Mouse (Mus musculus): Measurements from ENCODE around the gene Abcc4. TPM values are rescaled to one million over a fixed set of nuclear protein-coding genes. Genes with fewer than 3 reads are reported as not detected.

The Abcc4 gene
- polyA plus RNA-seq, 1 experiment = 7.7 TPM

DNA sequence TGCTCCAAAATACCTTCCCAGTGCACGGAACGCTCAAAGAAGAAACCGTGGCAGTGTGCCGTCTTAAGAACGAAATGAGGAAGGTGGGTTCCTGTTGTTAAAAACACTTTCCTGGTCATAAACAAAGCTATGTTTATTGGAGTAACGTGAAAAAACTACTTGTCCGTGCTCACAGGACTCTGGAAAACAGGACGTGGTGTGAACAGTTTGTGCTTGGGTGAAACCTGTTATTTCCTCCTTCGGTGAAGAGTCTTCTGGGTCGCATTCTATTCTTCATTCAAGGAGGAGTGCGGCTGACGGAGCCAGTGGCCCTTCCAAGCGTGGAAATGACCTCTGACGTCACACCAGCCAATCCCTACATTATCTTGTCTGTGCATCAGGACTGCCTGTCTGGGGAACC is 198.2 kb downstream of the Abcc4 start:
- Histone ChIP-seq H3K4me3 (replicated peaks; ENCODE audit: control insufficient read depth, low read depth, low read length) (no peak overlapping the region), H3K4me1 (ENCODE audit: control insufficient read depth, insufficient read depth, low read length) (no peaks in the 10 kb centered on the region), H3K27ac (ENCODE audit: control insufficient read depth, insufficient read depth, low read depth, low read length, poor library complexity) (no peak overlapping the region)
- TF ChIP-seq CTCF (IDR thresholded peaks at IDR 0.05; ENCODE audit: control insufficient read depth, insufficient read depth, low read length) (no peak), POLR2A (IDR thresholded peaks at IDR 0.05; ENCODE audit: borderline replicate concordance, control insufficient read depth, low read depth, low read length) (no peak)
- WGBS = 86% methylated on average over 14 of the region's 14 CpGs

DNA sequence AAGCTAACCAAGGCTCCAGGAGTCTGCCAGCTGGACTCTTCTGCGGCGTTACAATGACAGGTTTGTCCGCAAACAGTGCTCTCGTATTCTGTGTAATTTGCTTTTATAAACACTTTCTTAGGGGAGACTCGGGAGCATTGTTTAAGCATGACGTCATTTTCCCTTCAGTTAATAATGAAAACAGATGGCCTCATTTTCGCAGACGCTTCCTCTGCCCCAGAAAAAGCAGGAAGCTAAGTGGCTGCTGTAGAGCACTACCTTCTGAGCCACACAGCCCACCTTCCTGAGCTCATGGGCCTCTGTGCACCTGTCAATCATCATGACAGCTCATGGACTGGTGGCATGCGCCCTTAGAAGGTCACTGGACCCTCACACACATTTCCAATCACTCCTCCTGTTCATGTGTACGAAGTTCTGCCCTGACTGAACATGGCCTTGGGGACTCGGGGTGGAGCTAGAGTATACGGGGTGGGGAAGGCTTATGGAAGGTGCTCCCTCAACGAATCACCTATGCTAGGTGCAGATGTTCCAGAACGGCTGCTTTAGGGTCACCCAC is 199.3 kb downstream of the Abcc4 start:
- no peak overlapping the region for H3K4me3 ChIP-seq (replicated peaks; ENCODE audit: control insufficient read depth, low read depth, low read length)
- H3K27ac ChIP-seq (ENCODE audit: control insufficient read depth, insufficient read depth, low read depth, low read length, poor library complexity) = no peak overlapping the region
- H3K4me1 ChIP-seq (ENCODE audit: control insufficient read depth, insufficient read depth, low read length) = no peaks in the 10 kb centered on the region
- WGBS = 78% methylated on average over 14 of the region's 14 CpGs
- TF ChIP-seq CTCF (IDR thresholded peaks at IDR 0.05; ENCODE audit: control insufficient read depth, insufficient read depth, low read length) = no peak
- no peak for TF ChIP-seq POLR2A (IDR thresholded peaks at IDR 0.05; ENCODE audit: borderline replicate concordance, control insufficient read depth, low read depth, low read length)

DNA sequence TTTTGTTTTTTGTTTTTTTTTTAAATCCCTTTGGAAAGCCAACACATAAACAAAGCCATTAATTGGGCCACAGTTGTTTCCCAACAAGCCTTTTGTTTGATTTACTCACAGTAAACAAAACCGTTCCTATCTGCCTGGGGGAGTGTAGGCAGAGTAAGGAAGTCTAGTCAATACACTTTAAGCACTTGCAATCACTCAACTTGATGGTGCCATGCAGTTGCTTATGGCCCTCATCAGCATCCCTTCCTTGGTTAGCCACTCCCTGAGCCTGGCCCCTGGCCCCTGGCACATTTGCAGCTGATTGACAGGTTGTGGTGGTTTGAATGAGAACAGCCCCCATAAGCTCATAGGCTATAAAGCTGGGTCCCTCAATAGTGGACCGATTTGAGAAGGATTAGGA is 209.3 kb downstream of the Abcc4 start:
- Histone ChIP-seq H3K4me3 (replicated peaks; ENCODE audit: control insufficient read depth, low read depth, low read length) (no peak overlapping the region), H3K27ac (ENCODE audit: control insufficient read depth, insufficient read depth, low read depth, low read length, poor library complexity) (no peak overlapping the region), H3K4me1 (ENCODE audit: control insufficient read depth, insufficient read depth, low read length) (no peaks in the 10 kb centered on the region)
- WGBS = 87% methylated on average over 2 of the region's 2 CpGs
- no peak for TF ChIP-seq POLR2A (IDR thresholded peaks at IDR 0.05; ENCODE audit: borderline replicate concordance, control insufficient read depth, low read depth, low read length)
- TF ChIP-seq CTCF (IDR thresholded peaks at IDR 0.05; ENCODE audit: control insufficient read depth, insufficient read depth, low read length) = no peak

DNA sequence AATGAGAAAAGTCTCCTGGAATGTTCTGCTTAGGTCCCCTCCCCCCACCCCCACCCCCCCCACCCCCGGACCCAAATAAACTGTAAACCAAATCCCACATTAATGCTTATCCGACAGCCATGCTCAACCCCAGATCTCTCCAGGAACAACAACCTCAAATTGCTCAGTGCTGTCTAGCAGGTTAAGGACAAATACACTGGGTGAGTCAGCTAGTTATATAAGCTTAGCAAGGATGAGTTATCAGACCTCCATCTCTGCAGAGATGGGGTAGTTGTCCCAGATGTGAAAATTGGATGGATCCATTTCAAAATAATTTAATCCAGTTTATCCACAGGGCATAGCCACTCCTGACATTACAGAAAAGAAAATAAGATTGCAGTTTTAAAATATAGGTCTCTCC is 210.6 kb downstream of the Abcc4 start:
- WGBS = 86% methylated on average over 2 of the region's 2 CpGs
- H3K4me1 ChIP-seq (ENCODE audit: control insufficient read depth, insufficient read depth, low read length) = no peaks in the 10 kb centered on the region
- H3K27ac ChIP-seq (ENCODE audit: control insufficient read depth, insufficient read depth, low read depth, low read length, poor library complexity) = no peak overlapping the region
- TF ChIP-seq POLR2A (IDR thresholded peaks at IDR 0.05; ENCODE audit: borderline replicate concordance, control insufficient read depth, low read depth, low read length) (no peak), CTCF (IDR thresholded peaks at IDR 0.05; ENCODE audit: control insufficient read depth, insufficient read depth, low read length) (no peak)
- no peak overlapping the region for H3K4me3 ChIP-seq (replicated peaks; ENCODE audit: control insufficient read depth, low read depth, low read length)

DNA sequence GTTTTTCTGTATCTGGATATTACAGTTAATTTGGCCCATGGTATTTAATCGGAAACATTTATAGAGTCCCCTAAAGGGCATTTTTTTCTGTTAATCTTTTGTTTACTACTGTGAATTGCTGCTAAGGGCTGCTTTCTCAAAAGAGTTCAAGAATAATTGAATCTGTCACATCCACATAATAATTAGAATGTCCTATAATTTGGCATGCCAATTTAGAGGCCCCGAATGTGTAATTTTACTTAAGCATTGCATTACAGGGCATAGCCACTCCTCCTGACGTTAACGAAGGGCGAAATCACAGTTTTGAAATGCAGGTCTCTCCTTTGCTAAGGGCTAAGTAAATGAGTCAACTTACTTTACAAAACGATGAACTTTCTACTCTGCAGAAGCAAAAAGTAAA is 214.3 kb downstream of the Abcc4 start:
- 92% methylated on average over 6 of the region's 6 CpGs for WGBS
- TF ChIP-seq CTCF (IDR thresholded peaks at IDR 0.05; ENCODE audit: control insufficient read depth, insufficient read depth, low read length) (no peak), POLR2A (IDR thresholded peaks at IDR 0.05; ENCODE audit: borderline replicate concordance, control insufficient read depth, low read depth, low read length) (no peak)
- no peak overlapping the region for H3K4me3 ChIP-seq (replicated peaks; ENCODE audit: control insufficient read depth, low read depth, low read length)
- no peaks in the 10 kb centered on the region for H3K4me1 ChIP-seq (ENCODE audit: control insufficient read depth, insufficient read depth, low read length)
- no peak overlapping the region for H3K27ac ChIP-seq (ENCODE audit: control insufficient read depth, insufficient read depth, low read depth, low read length, poor library complexity)

DNA sequence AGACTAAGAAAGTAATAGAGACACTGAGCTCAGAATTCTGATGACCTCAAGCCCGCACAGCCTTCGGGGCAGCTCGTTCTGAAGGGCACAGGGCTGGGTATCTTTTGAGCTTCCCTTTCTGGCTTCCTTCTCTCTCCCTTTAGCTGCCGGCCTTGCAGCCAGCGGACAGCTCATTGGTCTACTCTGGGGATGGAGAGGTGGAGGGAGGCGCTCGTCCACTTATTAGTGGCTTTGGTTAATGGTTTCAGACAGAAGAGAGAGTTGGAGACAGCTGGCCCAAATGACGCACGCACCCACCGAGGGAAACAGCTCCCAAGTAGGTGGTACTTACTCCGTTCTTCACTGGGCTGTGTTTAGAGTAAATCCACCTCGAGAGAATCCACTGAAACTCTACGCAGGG is 214.7 kb downstream of the Abcc4 start:
- 75% methylated on average over 13 of the region's 13 CpGs for WGBS
- Histone ChIP-seq H3K4me1 (ENCODE audit: control insufficient read depth, insufficient read depth, low read length) (no peaks in the 10 kb centered on the region), H3K27ac (ENCODE audit: control insufficient read depth, insufficient read depth, low read depth, low read length, poor library complexity) (no peak overlapping the region), H3K4me3 (replicated peaks; ENCODE audit: control insufficient read depth, low read depth, low read length) (no peak overlapping the region)
- TF ChIP-seq POLR2A (IDR thresholded peaks at IDR 0.05; ENCODE audit: borderline replicate concordance, control insufficient read depth, low read depth, low read length) (no peak), CTCF (IDR thresholded peaks at IDR 0.05; ENCODE audit: control insufficient read depth, insufficient read depth, low read length) (no peak)

DNA sequence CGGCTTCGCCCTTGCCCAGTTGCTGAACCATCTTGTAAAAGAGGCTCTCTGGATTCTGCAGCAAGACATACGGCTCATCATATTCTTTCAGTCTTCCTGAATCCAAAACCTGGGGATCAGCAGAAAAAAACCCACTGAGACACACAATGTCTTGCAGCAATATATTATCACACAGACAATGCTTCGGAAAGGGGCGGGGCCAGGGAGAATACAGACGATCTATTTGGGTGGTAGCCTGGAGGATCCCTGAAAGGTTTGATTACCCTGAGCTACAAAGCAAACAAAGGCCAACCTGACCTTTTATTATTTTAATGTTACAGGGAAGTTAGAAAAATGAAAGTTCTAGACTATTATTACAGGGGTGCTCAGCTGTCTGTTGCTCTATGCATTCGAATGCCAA is 215.5 kb downstream of the Abcc4 start:
- H3K4me1 ChIP-seq (ENCODE audit: control insufficient read depth, insufficient read depth, low read length) = no peaks in the 10 kb centered on the region
- 88% methylated on average over 7 of the region's 7 CpGs for WGBS
- TF ChIP-seq POLR2A (IDR thresholded peaks at IDR 0.05; ENCODE audit: borderline replicate concordance, control insufficient read depth, low read depth, low read length) (no peak), CTCF (IDR thresholded peaks at IDR 0.05; ENCODE audit: control insufficient read depth, insufficient read depth, low read length) (no peak)

DNA sequence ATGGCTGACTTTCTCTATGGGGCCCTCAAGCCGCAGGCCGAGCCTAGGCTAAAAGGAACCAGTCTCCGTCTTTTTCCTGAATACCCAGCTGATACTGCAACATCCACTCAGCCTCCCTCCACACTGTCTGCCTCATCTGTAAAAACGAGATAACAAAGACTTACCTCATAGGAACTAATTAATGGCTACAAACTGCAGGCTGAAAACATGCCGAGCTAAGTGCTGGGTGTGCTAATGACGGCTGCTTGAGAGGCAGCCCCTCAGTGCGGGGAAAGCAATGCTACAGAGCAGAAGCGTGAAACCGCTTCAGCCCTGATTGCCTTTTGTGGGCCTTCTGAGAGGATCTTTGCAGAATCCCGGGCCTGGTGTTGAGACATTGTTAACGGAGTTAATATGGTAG is 219.7 kb downstream of the Abcc4 start:
- 92% methylated on average over 11 of the region's 11 CpGs for WGBS
- TF ChIP-seq CTCF (IDR thresholded peaks at IDR 0.05; ENCODE audit: control insufficient read depth, insufficient read depth, low read length) = no peak
- Histone ChIP-seq H3K4me1 (ENCODE audit: control insufficient read depth, insufficient read depth, low read length) (no peaks in the 10 kb centered on the region), H3K27ac (ENCODE audit: control insufficient read depth, insufficient read depth, low read depth, low read length, poor library complexity) (no peak overlapping the region), H3K4me3 (replicated peaks; ENCODE audit: control insufficient read depth, low read depth, low read length) (no peak overlapping the region)

More for the DNA sequence above, 215.5 kb downstream of the Abcc4 start:
- Histone ChIP-seq H3K27ac (ENCODE audit: control insufficient read depth, insufficient read depth, low read depth, low read length, poor library complexity) (no peak overlapping the region), H3K4me3 (replicated peaks; ENCODE audit: control insufficient read depth, low read depth, low read length) (no peak overlapping the region)

DNA sequence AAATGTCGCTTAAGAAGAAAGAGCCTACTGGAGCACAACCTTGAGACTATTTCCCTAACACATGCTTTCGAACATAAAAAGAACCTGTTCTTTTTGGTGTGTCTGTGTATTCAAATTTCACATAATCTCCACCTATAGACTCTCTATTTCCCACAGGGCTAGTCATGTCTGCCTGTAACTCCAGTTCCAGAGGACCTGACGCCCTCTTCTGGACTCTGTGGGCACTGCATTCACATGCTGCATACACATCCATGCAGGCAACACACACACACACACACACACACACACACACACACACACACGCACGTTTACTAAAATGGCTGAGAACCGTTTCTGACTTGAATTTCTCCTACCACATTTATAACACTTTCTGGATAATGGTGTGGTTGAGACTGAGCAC is 220.4 kb downstream of the Abcc4 start:
- Histone ChIP-seq H3K4me3 (replicated peaks; ENCODE audit: control insufficient read depth, low read depth, low read length) (no peak overlapping the region), H3K4me1 (ENCODE audit: control insufficient read depth, insufficient read depth, low read length) (no peaks in the 10 kb centered on the region), H3K27ac (ENCODE audit: control insufficient read depth, insufficient read depth, low read depth, low read length, poor library complexity) (no peak overlapping the region)
- WGBS = 87% methylated on average over 6 of the region's 6 CpGs
- TF ChIP-seq POLR2A (IDR thresholded peaks at IDR 0.05; ENCODE audit: borderline replicate concordance, control insufficient read depth, low read depth, low read length) (no peak), CTCF (IDR thresholded peaks at IDR 0.05; ENCODE audit: control insufficient read depth, insufficient read depth, low read length) (no peak)
